Mouse (Mus musculus): ENCODE data around the gene Sdsl.

Gene Sdsl

DNA sequence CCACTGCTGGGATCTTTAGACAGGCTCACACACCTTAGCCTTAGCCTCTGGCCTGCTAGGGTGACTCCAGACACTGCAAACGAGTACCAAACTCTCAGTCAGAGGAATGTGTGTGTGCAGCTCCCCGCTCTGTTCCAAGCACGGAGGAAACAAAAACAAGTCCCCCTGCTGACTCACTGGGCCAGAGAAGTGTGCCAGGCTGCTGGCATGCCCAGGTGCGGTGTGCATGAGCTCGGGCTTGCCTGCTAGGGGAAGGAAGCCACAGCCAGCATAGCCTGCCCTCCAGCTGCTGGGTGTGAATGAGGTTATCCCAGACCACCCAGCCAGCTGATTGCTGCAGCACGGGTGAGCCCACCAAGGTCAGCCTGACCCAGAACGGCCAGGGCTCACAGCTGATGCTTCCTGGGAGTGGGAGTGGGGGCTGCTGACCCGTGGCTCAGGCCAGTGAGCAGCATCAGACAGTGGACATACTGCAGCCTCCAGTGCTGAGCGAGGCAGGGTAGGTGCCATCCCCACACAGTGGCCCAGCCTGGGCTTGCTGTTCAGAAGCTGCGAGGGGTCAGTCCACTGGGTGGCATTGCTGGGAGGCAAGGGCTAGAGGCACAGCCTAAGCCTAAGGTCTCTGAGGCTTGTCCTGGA is 22.6 kb upstream of the Sdsl start:
- DNase-seq (ENCODE audit: low spot score in 2 of 2), result no peak

DNA sequence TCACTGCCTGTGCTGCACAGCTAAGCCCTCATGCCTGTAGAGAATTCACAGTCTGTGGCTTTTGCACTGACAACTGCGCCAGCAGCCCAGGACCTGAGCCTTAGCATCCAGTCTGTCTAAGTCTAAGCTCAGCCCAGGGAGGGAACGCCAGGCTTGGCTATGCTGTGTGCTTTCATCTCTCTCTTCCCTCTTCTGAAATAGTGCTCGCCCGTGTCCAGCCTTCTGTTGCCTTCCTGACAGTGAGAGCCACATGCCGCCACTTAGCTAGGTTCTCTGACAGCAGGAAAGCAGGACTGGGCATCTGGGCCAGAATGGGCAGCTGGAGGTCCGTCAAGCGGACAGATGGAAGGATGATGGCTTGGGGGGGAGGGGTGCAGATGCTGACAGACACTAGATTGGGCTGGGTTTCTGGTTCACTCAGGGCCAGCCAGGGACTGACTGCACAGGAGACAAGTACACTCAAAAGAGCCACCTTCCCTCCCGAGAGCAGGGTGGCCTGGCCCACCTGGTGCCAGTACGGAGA is 21.3 kb upstream of the Sdsl start:
- no peak for DNase-seq (ENCODE audit: low spot score in 2 of 2)

DNA sequence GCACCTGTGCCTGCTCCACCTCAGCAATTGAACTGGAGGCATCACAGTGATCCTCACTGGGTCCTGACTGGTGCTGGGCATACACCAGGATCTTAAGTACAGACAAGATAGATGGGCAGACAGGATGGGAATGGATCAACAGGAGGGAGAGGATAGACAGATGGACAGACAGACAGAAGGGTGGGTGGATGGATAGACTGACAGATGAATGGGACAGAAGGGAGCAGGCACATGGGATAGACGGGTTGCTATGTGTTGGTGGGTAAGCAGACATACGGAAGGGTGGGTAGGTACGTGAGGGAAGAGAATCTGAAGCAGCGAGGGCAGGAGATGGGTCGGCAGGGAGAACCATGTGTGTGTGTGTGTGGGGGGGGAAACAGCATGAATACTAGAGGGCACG is 20.8 kb upstream of the Sdsl start:
- no peak for DNase-seq (ENCODE audit: low spot score in 2 of 2)

DNA sequence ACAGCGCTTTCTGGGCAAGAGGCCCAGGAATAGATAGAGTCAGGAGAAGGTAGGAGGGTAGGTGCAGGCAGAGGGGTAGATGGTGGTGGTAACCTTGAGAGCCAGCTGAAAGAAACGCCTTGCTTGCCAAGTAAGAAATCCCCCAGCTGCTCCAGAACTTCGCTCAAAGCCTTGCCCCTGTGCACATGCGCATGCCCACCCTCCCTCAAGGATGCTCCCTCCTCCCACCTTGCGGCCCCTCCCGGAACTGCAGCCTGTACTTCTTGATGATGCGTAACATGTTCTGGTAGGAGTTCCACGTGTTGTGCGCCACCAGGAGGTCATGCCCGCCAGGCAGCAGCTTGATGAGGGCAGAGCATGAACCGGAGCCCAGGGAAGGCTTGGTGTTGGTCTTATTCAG is 19.8 kb upstream of the Sdsl start:
- DNase-seq (ENCODE audit: low spot score in 2 of 2), result no peak

DNA sequence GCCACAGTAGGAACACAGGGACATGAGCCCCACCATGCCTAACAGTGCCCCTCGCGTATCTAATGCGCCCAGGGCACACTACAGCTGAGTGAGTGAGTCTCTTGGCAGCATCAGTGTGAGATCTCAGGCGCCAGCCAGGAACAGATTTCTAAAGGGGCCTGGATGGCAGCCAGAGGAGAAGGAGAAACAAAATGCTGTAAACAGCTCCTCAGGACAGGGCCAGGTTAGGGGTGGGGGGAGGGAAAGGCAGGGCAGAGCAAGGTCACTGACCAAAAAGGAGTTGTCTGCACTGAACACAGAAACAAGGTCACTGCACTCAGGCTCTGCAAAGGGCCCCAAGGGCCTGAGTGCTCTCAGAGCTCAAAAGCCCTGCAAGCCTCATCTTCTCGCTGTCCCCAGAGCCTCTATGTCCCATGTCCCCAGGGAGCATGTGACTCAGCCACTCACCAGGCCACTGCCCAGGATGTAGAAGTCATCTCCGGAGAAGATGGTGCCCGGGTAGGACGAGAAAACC is 18.1 kb upstream of the Sdsl start:
- no peak for DNase-seq (ENCODE audit: low spot score in 2 of 2)

DNA sequence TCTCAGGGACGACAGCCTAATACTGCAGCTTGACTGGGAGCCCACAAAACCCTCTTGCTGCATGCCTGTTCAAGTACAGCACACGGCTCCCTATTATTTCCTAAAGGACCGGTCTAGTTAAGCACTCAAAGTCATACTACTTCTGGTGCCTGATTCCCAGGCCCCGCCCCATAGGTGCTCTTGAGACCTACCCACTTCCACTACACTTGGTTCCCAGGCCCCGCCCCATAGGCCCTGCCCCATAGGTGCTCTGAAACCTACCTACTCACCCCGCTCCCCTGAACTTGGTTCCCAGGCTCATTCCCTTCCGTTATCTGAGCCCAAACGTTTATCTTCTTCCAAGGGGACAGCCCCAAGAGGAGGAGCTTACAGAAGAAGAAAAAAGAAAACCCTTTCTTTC is 15.2 kb upstream of the Sdsl start:
- no peak for DNase-seq (ENCODE audit: low spot score in 2 of 2)

DNA sequence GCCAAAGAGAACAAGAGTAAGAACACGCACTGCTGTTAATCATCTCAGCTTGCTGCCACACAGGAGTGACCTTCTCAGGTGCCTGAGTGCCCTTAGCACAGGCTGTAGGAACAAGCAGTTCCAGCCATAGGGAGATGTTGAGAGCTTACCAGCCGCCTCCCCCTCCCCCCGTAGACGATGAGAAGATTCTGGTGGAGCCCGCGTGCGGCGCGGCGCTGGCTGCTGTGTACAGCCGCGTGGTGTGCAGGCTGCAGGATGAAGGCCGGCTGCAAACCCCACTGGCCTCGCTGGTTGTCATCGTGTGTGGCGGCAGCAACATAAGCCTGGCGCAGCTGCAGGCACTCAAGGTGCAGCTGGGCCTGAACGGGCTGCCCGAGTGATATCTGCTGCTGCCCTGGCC is 10.8 kb upstream of the Sdsl start:
- no peak for DNase-seq (ENCODE audit: low spot score in 2 of 2)

DNA sequence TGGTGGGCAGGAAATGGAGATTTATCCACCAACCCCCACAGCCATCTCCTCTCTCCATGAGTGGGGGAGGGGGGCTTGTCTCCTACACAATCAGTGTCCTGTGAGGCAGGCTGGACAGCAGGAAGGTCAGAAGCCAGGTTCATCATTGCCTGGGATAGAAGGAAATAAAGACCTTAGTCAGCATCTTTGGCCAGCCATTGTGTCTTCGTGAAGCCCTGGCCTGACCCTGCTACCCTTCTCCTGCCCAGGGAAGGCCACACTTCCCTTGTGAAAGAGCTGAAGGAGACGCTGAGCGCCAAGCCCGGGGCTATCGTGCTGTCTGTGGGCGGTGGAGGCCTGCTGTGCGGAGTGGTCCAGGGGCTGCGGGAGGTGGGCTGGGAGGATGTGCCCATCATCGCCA is 8.6 kb upstream of the Sdsl start:
- DNase-seq (ENCODE audit: low spot score in 2 of 2), result no peak

DNA sequence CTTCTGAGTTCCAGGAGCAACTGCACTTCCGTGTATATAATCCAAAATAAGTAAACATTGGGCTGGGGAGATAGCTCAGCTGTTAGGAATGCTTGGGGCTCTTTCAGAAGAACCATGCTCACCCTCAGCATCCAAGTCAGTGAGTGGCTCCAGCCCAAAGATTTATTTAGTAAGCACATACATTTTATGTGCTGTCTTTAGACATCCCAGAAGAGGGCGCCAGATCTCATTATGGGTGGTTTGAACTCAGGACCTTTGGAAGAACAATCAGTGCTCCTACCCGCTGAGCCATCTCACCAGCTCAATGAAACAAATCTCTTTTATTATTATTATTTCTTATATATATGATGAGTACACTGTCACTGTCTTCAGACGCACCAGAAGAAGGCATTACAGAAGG is 6.9 kb upstream of the Sdsl start:
- DNase-seq (ENCODE audit: low spot score in 2 of 2), result no peak

DNA sequence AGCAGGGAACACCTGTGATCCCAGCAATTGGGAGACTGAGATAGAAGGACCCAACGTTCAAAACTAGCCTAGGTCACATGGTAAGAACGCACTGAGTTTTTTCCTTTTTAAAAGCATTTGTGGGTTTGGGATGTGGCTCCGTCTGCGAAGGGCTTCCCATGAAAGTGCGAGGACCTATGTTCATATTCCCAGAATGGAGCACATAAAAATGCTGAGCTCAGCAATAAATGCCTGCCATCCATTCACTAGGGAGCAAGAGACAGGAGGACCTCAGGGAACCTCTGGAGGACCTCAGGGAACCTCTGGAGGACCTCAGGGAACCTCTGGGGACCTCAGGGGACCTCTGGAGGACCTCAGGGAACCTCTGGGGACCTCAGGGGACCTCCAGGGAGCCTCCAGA is 5.4 kb upstream of the Sdsl start:
- no peak for DNase-seq (ENCODE audit: low spot score in 2 of 2)

DNA sequence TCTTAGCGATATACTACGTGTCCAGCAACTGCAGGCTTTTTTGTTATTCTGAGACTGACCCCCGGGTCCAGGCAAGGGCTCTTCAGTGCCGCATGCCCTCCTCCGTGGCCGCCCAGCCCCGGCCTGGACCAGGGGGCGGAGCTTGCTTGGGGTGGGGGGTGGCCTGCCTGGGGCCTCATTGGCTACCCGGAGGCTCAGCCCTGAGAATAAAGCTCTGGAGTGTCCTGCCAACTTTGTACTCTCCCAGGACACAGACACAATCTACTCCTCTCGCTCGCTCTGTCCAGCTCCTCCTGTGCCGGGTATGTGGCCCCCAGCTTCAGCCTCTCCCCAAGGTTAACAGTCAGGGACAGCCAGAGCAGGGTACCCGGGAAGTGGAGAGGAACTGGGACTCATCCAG is 3.7 kb upstream of the Sdsl start, which contains the start of gene Sds:
Gene Sds (plus strand): TSS at position 231 of the 400 bp plus-strand sequence.
- DNase-seq (ENCODE audit: low spot score in 2 of 2), result no peak

DNA sequence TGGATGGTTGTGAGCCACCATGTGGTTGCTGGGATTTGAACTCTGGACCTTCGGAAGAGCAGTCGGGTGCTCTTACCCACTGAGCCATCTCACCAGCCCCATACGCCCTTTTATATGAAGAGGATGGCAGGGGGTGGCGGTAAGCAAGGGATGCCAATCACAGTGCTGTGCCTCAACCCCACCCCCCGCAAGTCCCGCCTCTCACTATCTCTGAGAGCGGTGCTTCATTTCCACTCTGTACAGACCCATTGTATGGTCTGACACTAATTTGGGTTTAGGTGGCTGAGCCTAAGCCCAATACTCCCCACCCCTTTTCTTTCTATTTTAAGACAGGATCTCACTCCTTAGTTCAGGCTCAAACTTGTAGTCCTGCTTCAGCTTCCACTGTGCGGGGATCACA is 3.3 kb upstream of the Sdsl start:
- DNase-seq (ENCODE audit: low spot score in 2 of 2), result no peak

DNA sequence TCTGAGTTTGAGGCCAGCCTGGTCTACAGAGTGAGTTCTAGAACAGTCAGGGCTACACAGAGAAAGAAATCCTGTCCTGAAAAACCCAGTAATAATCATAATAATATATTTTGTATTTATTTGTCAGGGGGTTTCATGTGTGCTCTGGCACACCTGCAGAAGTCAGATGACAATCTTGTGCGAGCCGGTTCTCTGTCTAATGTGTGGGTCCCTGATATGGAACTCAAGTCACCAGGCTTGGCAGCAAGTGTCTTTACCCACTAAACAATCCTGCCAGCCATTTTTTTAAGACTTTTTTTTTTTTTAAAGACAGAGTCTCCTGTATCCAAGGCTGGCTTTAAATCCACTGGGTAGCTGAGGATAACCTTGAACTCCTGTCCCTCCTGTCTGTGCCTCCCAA is 751 bp upstream of the Sdsl start:
- DNase-seq (ENCODE audit: low spot score in 2 of 2), result no peak

DNA sequence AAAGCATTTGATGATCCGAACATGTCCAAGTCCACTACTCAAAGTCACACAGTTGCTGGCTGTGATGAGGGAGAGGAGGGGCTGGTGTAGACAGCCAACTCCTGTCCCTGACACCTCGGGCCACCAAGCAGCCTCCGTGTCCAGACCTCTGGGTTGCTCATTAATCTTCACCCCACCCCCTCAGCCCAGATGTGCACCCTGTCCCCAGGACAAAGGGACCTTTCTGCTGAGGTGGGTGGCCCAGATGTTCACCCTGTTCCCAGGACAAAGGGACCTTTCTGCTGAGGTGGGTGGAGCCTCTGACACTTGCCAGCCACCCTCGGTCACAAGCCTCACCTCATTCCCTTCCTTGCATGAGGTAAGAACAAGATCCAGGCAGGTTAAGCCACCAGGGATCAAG is 1.1 kb downstream of the Sdsl start:
- no peak for DNase-seq (ENCODE audit: low spot score in 2 of 2)

DNA sequence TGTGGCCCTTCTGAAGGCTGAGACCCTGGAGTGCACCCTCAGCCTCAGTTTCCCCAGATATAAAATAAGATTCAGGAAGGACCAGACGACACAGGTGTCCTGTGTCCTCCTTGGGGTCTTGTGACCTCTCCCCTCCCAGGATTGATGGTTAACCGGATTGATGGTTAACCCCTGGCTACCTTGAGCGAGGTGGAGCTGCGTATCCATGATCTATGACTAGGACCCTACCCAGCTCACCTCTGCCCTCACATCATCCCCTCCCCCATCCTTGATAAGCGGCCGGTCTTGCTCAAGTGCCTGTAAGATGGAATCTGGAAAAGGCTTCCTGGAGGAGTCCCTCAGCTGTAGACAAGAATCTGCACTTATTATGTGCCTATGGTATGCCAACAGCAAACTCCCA is 3.8 kb downstream of the Sdsl start:
- DNase-seq (ENCODE audit: low spot score in 2 of 2), result no peak

DNA sequence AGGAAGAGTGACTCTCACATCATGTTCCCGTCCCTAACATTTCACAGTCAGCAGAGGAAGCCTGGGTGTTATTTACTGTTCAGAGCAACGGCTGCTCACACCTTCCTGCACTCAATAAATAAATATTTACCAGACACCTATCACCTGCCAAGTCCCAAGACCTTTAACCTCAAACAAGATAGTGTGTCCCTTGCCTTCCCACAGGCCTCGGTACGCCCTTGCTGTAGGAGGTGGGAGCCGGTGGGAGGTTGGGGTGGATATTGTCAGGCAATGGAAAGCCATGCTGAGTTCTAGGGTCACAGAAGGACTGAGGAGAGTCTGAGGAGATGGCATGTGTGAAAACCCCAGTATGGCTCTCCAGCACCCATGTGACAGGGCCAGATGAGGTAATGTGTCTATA is 4.3 kb downstream of the Sdsl start:
- no peak for DNase-seq (ENCODE audit: low spot score in 2 of 2)

DNA sequence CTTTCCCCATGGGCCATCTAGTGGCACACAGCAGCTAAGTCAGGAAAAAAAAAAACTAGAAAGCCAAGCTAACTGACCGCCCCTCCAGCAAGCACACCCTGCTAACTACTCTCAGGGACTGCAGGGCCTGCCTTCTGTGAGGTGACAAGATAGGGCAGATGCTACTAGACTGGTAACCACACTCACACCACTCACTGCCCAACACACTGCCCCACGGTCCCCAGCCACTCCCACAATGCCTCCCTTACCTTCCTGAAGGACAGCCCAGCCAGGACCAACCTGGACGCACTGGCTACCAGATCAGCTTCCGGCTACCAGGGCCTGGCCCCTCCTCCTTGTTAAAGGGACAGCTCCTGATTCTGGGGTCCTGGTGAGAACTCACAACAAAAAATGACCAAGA is 5.6 kb downstream of the Sdsl start:
- no peak for DNase-seq (ENCODE audit: low spot score in 2 of 2)

DNA sequence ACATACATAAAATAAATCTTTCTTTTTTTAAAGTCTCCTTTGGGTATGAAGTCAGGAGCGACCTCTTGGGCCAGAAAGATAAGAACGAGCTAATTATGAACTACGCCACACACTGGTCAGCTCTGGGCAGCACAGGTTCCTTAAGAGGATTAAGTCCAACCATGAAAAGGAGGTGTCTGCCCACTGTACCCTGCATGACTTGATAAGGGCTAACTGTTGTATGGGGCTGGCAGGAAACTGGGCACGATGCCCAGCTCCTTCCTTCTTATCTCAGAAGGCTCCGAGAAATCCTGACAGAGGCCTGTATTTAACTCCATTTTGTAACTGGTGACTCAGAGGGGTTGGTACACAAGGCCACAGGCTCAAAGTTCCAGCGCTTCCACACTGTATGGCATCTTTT is 6.8 kb downstream of the Sdsl start:
- DNase-seq (ENCODE audit: low spot score in 2 of 2), result peak; percentile 79 to 82

DNA sequence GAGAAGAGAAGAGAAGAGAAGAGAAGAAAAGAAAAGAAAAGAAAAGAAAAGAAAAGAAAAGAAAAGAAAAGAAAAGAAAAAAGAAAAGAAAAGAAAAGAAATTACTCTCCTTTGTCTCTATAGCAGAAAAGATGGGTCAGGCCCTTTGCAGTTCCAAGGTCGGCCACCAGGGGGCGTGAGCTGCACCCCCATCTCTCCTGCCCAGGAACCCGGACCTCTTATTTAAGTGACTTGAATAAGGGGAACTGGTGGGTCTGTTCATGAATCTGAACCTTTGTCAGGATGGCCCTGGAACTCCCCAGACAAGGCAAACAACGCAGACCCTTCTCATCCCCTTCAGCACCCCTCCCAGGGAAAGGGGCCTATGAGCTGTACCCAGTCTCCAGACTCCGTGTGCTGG is 7.5 kb downstream of the Sdsl start:
- peak; percentile 75 to 89 for DNase-seq (ENCODE audit: low spot score in 2 of 2)

DNA sequence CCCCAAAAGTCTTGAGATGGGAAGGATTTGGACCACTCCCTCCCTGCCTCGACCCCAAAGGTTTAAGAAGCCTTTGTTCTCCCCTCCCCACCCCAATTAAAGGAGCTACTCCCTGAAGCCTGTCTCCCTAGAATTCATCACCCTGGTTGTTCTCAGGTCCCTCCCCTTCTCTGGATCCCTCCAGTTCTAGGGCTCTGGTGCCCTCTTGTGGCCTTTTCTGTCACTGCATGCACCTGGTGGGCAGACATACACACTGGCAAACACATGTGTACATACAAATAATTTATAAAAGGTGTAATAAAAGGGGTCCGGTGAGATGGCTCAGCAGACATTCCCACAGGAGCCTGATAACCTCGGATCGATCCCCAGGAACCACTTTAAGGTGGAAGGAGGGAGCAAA is 8.3 kb downstream of the Sdsl start:
- peak in 1 of 2 experiments; percentile 52 for DNase-seq (ENCODE audit: low spot score in 2 of 2)

DNA sequence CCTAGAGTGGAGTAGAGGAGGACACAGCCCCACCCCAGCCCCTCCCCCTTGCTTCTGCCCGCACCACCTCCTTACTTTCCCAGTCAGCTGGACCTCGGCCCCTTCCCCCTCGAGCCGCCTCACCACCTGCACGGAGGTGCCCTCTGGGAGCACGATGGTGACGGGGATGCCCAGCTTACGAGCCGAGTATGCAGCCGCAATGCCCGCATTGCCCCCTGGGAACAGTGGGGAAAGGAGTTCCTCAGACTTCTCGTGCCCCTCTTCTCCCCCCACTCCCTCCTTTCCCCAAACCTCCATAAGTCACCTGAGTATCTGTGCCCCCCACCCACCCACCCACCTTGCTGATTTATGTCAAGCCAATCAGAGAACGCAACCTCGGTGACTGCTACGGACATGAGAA is 10.7 kb downstream of the Sdsl start:
- peak in 1 of 2 experiments; percentile 60 for DNase-seq (ENCODE audit: low spot score in 2 of 2)

DNA sequence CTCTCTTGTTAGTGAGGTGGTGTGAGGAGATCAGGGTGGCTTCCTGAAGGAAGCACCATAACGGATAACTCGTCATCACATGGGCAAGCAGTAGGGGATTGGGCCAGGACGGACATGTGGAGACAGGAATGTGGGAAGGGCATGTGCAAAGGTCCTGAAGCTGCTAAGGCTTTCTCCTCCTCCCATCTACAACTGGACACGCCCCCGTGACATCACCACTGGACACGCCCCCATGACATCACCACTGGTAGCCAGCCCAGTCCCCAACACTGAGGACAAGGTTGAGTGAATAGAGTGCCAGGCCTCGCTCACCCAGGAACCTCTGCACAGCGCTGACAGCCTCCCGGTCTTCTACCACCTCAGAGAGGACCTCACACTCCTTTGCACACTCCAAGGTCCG is 13.5 kb downstream of the Sdsl start:
- peak; percentile 54 to 68 for DNase-seq (ENCODE audit: low spot score in 2 of 2)

DNA sequence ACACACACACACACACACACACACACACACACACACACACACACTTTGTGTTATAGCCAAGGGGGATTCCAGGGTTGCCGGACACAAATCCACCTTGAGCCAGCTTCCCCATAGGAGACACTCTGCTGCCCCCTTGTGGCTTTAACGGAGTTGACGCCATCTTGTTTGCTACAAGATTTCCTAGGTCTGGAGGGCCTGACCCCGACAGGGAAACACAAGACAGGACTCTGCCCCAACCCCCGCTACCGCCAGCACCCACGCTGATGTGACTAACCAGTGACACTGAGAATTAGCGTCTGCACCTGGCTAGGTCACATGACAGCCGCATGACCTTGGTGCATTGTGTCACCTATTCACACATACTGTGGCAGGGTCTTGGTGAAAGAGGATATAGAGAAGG is 15.0 kb downstream of the Sdsl start:
- DNase-seq (ENCODE audit: low spot score in 2 of 2), result peak; percentile 74 to 88

Data from spleen, postnatal 4 days (tissue).